Mouse (Mus musculus) gastrocnemius, adult 8-10 months (tissue): Measurements from ENCODE around the gene Terb2. TPM values are rescaled to one million over a fixed set of nuclear protein-coding genes. Genes with fewer than 3 reads are reported as not detected.

ENCODE experiments used
- DNase-seq, 2 experiments: peaks; one replicate each; pipeline ENCODE4 v3.0.0; 2022; ENCODE audit warnings: low spot score in 2 of 2
- total RNA-seq, 4 experiments: library from RNA; stranded (reverse); gene quantifications; 2 replicates each; pipeline ENCODE4 v1.2.4; 2022

The Terb2 gene
- total RNA-seq, 4 experiments from 2014 or later = not detected

DNA sequence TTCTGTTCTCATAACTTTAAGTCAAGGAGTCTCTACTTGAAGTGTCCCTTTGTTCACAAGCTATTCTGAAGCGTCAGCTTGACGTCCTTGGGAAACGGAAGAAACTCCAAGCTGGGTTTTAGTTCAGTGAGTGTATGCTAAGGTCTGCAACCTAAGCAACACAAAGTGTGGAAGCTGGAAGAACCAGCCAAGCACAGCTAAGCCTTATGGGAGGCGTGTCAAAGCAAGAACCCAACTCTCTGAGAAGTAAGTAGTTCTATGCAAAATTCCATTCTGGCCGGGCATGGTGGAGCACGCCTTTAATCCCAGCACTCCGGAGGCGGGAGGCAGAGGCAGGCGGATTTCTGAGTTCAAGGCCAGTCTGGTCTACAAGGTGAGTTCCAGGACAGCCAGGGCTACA is 45.5 kb downstream of the Terb2 start:
- DNase-seq = no peak

DNA sequence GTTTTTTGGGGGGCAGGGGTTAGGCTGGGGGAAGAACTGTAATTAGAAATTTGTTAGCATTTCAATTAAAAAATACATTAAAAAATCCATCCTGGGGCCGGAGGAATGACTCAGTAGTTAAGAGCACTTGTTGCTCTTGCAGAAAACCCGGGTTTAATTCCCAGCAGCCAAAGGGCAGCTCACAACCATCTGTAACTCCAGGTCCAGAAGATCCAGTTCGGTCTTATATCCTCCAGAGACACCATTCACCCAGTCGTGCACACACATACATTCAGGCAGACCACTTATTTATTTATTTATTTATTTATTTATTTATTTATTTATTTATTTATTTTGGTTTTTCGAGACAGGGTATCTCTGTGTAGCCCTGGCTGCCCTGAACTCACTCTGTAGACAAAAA is 47.3 kb downstream of the Terb2 start:
- DNase-seq = no peak

DNA sequence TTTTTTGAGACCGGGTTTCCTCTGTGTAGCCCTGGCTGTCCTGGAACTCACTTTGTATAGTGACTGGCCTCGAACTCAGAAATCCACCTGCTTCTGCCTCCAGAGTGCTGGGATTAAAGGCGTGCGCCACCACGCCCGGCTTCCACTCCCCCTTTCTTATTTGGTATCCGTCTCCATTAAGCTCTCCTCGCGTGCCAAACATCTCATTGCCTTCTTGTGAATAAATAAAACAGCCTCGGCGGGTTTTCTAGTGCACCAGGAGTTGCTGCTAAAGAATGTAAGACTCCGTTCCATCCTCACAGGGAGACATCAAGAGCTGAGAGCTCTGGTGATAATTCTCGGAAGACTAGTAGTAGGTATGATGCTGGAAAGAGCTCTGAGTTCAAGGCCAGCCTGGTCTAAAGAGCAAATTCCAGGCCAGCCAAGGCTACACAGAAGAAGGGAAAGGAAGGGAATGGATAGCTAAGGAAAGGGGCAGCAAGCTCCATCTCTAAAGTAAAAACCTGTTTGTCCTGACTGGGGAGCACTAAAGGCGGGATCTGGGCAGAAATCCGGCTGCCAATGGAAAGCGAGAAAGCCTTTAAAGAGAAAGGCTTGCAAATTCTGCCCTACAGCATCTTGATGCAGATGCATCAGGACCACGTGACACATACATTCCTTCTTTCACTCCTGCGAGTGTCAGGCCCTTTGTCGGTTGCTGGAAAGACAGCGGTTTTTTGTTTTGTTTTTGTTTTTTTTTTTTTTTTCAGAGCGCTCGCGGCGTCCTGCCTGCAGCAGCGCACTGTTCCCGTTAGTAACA is 47.9 kb downstream of the Terb2 start:
- peak in 1 of 2 experiments; percentile 5 for DNase-seq

DNA sequence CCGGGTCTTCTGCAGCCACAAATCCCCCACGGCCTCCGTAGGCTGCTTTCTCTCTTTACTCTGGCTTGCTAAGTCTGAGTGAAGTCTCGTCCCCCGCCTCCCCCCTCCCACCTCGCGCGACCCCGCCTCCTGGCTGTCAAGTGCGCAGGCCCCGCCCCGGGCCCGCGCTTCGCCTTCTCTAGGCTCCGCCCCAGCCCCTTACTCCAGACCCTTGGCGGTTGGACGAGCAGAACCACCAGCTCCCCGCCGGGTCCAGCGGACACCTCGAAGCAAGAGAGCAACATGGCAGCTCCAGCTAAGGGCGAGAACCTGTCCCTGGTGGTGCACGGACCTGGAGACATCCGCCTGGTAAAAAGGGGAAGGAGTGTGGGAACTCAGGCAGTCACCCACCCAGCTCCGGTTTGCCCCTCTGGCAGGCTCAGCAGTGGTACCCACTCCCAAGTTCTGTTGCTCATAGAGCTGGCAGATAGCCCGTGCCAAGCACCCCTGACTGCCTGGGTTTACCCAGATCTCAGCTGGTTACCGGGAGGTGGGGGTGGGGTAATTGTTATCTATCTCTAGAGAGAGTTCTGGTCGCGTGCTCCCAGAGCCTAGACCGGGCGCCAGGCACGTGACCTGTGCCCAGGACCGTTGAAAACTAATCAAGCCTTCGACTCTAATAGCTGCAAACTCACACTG is 48.7 kb downstream of the Terb2 start, which contains the start of gene Sord:
Gene Sord (plus strand): TSS at position 139 of the 678 bp plus-strand sequence.
- peak; percentile 42 to 70 for DNase-seq

DNA sequence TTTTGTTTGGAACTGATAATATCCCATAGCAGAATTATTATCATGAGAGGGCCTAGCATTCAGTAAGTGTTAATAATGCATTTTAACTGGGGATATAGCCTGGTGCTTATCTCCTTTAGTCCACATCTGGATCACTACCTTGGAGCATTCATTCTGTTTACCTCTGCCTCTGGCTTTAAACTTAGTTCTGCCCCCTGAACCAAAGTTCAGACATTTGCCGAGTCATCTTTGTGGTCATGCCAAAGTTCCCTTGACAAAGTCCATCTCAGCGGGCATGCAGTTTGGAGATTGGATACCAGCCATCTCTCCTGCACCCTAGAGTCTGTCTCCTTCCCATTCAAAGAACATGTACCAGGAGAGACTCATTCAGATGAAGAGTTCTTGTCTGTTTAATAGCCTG is 49.4 kb downstream of the Terb2 start:
- no peak for DNase-seq

DNA sequence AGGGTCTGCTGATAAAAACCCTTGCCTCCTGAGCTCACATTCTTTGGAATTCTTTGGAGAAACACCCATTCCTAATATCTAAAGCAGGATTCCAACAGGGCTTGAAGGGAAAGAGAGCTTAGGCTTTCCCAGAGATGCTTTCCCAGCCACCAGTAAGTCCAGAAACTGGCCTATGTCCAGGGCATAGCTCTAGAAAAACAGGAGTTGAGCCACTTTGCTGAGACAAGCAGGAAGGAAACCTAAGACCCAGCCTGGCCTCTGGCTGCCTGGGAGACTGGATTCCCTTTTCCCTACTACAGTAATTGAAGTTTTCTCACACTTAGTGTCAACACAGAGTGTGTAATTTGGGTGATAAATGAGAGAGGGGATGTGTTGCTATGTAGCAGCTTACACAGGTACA is 50.2 kb downstream of the Terb2 start:
- no peak for DNase-seq

DNA sequence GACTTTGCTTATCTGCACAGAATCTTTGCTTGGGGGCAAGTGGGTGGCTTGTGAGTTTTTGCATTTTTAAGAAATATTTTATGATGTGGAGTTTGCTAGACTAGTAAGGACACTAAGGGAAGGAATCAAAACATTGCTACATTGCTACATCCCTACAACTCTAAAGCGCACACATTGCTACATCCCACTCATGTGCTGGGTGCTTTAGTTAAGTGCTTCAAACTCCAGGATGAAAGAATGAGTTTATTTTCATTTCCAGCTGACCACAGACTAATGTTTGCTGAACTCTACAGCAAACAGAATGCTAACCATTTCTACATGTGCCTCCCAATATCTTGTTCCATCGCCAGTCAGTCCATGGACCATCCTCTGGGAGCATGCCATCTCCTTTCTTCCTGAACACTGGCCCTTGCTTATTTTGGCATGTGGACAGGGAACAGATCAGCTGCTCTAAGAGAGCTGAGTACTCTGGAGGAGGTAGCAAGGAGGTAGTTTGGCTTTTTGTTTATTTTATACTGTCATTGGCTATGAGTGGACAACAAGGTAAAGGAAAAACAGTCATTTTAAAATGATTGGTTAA is 51.9 kb downstream of the Terb2 start:
- no peak for DNase-seq

DNA sequence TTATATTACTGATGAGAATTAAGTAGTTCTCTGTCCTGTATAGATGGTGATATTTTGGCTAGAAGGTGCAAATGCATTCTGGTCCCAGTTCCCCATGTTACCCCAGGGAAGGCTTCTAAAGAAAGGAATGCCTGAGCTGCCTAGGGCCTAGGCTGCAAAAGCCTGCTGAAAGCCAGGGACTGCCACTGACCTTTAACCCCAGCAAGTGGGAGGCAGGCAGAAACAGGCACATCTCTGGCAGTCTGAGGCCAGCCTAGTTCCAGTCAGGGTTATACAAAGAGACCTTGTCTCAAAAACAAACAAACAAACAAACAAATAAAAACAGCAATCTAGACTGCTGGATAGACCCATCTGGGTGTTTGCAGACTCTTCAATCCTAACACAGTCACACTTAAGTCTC is 54.7 kb downstream of the Terb2 start:
- no peak for DNase-seq

DNA sequence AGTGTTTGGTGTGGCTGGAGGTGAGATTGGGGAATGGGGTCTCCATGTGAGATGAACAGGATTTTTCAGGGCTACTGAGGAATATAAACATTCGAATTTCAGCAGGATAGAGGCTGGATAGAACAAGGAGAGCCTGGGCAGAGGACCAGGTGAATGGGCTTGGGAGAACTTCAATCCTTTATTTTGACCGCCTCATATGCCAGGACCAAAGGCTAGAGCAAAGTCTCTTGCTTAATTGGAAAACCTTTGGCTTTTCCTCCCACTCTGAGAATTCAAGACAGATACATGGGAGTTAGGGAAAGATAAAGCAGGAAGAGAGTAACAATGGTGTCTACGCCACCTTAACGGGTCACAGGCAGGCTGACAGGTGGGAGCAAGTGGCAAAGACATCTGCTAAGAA is 55.2 kb downstream of the Terb2 start:
- DNase-seq = no peak

DNA sequence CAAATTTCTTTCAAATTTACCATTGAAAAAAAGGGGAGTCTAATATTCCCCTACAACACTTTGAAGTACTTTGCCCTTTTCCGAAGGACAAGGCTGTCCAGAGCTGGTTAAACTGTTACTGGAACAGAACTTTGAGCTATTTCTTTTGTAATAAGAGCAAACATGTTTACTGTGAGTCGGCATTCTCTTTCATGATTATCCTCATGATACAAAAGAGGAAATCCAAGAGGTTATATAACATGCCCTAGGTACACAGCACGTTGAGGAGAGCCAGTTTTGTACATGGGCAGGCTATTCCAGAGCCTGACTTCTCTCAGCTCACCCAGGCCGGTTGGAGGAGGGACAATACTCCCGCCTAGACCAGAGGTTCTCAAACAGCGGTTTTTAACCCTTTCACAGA is 55.9 kb downstream of the Terb2 start:
- no peak for DNase-seq

DNA sequence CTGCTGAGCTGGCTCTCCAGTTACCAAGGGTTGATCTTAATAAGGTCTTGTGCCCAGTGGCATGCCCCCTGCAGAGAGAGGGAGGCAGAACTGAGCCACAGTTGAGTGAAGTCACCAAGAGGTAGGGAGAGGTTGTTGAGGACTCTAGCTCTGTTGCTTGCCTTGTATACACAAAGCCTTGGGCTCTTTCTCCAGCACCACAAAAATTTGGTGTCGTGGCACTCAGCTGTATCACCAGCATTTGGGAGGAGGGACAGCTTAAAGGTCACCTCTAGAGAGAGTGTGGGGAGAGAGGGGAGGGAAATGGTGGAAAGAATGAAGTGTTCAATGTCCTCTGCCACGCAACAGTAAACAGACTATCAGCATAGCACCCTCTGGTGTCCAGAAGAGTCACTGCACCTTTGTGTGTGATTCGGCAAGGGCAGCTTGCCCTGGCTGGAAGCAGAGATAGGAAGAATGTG is 57.6 kb downstream of the Terb2 start:
- peak; percentile 60 to 61 for DNase-seq

DNA sequence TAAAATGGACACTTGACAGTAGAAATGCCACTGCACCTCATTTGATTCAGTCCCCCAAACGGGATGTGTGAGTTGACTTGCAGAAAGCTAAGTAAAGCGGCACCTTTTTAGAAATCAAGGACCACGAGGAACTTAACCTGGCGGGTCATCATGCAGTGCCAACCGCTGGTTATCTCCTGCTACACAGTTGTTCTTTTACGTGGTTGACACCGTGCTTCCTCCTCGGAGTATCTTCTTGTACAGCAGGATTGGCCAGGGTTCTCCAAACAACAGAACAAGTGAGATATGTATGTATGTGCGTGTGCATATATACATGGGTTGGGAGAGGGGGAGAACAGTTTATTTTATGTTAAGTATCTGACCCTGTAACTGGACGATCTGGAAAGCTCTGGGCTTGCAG is 61.7 kb downstream of the Terb2 start:
- DNase-seq = no peak

DNA sequence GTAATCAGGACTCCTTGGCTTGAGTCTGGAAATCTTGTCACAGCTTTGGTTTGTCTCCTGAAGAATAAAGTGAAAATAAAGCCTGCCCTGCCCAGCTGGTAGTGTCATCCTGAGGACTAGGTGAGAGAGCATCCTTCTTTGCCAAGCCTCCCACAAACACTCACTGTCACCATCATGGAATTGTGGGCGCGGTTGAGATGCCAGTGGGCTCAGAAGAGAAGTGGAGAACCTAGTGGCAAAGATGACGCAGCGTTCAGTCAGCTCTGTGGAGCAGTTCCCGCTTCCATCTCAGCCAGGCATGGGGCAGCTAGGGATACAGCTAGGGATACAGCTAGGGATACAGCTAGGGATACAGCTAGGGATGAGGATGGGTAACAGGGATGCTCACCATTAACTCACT is 69.9 kb downstream of the Terb2 start:
- no peak for DNase-seq

Other genes with a start within 250 kb of the Terb2 start
- gene Ctdspl2, start 230.3 kb upstream of the Terb2 start, total RNA-seq = 1 to 10 TPM; 5.0 to 8.0 (median 6.4) TPM
- gene Mageb3, start 230.2 kb upstream of the Terb2 start, total RNA-seq = not detected
- 10 to 100 TPM; 33.9 to 42.2 (median 37.6) TPM for gene Eif3j1, start 157.7 kb upstream of the Terb2 start, total RNA-seq
- 1 to 10 TPM; 5.4 to 6.4 (median 6.1) TPM for gene Spg11, start 67.9 kb upstream of the Terb2 start, total RNA-seq
- 100 to 1,000 TPM in 1 of 4 experiments, 10 to 100 TPM in 3; 54.2 to 107 (median 77.1) TPM for gene B2m, start 38.6 kb upstream of the Terb2 start, total RNA-seq
- not detected for gene Trim69, start 25.6 kb upstream of the Terb2 start, total RNA-seq
- gene Patl2, start 83 bp upstream of the Terb2 start, total RNA-seq = not detected
- gene Sord, start 48.5 kb downstream of the Terb2 start, total RNA-seq = 10 to 100 TPM; 63.0 to 69.8 (median 66.5) TPM
- under 1 TPM in 3 of 4 experiments, not detected in 1; 0.07 to 0.24 (median 0.18) TPM for gene Duox2, start 112.2 kb downstream of the Terb2 start, total RNA-seq
- not detected for gene Duoxa2, start 112.6 kb downstream of the Terb2 start, total RNA-seq
- under 1 TPM in 3 of 4 experiments, not detected in 1; 0.48 to 0.63 (median 0.62) TPM for gene Duoxa1, start 127.5 kb downstream of the Terb2 start, total RNA-seq
- gene Duox1, start 129.4 kb downstream of the Terb2 start, total RNA-seq = under 1 TPM; 0.19 to 0.38 (median 0.29) TPM
- gene Shf, start 182.9 kb downstream of the Terb2 start, total RNA-seq = 1 to 10 TPM; 1.3 to 1.9 (median 1.4) TPM
- 1 to 10 TPM; 4.6 to 5.7 (median 5.2) TPM for gene Slc28a2, start 240.2 kb downstream of the Terb2 start, total RNA-seq